Mouse (Mus musculus) v-Abl transformed pro-B cells (cell line): ENCODE results near the gene Tmem217.

Source experiments
- in situ Hi-C, 2 experiments: fragments of 400-800 bp; cut with MboI; formaldehyde crosslinking; loops; one replicate each; pipeline ENCODE4 v1.15.1; 2025; ENCODE audit not compliant: unreplicated experiment in 2 of 2

Tmem217 gene

DNA sequence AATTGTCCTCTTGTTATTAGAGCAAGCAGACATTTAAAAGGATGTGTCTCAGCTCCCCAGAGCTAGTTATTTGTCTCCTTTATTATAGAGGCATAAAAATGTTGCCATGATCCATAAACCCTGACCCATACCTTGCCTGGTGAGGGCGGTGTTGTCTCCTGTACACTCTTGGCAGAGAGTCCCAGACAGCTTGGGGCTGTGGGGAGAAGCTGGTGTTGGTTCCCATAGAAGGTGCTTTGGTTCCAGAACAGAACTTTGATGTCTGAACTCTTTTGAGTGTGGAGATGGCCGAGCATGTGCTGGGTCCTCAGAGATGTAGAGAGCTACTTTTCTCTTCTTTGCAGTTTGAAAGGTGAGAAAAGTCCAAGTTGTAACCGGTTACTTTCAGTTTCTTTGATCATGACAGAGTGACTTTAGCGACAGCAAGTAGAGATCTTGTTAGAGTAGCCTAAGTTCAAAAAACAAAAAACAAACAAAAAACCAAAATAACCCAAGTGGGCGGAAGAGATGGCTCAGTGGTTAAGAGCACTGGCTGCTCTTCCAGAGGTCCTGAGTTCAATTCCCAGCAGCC is at the start of gene Tmem217:
TSS of gene Tmem217 (minus strand) at position 224 of the 571 bp plus-strand sequence.
- in situ Hi-C loops, result no loop called here

DNA sequence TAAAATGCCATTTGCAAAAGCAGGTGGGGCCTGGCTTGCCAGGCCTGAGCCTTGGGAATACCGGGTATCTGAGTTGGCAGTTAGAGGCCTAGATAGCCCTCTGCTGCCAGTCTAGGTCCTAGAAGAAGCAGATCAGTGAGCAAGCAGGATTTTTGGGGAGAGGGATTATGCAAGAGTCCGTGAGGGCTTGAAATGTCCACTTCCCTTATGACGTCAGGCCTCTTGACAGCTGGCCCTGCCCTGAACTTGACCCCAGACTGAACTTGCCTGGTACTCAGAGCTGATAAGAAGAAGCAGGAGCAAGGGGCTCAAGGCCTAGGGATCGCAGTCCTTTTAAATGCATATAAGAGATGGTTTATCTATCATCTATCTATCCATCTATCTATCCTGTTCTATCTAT is 49.2 kb upstream of the Tmem217 start:
- in situ Hi-C loops, result loop anchor here (5.0 to 10.0 kb wide), 2 partner anchors 173 to 281 kb away; no protein-coding TSS in a partner anchor

DNA sequence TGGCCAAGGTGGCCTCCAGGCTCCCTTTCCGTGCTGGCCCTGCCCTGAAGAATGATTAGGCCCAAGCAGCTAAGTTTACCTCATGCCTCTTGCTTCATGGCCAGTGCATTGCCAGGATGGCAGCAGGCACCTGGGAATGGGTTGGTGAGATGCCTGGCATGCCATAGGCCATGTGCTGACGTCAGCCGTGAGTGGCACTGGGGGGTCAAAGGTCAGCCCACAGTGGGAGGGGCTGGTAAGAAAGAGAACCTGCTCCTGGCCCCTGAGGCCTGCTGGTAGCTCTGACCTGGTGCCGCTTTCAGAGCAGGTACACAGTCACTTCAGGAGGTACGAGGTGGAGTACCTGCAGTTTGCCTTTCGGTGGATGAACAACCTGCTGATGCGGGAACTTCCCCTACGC is 47.4 kb upstream of the Tmem217 start:
- in situ Hi-C loops, result no loop called here

DNA sequence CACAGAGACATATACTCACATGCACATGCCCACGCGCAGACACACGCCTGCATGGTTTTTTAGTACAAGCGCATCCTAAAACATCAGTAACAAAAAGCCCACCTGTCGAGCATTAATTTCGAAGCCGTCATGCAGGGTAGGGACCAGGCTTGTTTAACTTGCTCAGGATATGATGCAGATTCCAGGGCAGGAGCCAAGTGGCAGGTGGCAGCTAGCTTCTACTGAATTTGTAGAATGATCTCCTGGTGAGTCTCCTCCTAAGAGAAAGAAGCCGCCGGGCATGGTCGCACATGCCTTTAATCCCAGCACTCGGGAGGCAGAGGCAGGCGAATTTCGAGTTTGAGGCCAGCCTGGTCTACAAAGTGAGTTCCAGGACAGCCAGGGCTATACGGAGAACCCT is 46.9 kb upstream of the Tmem217 start:
- in situ Hi-C loops, result no loop called here

DNA sequence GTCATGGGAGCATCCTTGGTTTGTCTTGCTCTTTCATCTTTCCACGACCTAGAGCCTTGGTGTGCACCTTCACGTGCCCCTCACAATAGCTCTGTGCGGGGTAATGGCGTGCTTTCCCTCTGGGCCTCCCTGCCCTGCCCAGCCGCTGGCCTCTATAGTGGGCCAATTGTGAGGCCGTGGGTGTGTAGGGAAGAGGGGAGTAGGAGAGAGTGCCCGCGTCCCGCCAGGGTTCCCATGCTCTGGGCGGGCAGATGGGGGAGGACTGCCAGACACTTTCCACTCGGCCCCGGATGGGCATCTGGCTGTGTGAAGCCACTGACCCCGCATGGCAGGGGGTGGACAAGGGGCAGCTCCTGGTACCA is 44.6 kb upstream of the Tmem217 start:
- in situ Hi-C loops, result no loop called here

DNA sequence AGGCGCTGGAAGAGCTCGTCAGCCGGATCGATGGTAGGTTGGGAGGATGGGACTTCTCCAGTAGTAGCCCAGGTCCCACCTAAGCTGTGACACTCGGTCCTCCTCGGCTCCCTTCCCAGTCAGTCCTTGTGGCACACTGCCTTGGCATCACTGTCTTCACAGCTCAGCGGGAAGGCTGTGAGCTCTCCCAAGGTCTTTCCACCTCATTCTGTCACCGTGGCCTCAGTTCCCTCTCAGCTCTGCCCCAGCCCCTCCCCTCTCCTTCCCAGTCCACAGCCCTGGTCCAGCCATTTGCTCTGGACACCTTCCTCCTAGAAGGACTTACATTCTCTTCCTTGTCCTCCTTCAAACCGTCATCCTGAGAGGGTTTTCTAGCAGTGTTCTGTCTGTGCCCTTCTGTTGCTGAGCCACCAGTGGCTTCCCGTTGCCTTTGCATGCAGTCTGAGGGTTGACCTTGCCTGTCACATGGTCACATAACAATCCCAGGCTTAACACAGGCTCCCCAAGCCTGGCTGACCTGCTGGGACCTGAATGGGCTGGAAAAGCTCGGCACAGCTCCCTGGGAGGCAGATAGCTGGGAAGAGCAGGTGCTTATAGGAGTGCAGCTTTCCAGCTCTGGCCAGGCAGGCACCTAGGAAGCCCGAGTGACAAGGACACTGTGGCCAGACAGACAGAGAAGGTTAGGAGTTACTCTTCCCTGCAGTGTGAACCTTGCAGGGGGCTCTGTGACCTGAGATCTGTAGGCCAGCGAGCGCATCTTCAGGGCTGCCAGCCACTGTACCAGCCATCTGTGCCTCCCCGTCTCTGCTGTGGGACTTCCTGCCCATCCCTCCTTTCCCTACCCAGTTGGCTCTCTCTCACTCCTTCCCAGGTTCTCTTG is 43.9 kb upstream of the Tmem217 start:
- in situ Hi-C loops, result no loop called here

DNA sequence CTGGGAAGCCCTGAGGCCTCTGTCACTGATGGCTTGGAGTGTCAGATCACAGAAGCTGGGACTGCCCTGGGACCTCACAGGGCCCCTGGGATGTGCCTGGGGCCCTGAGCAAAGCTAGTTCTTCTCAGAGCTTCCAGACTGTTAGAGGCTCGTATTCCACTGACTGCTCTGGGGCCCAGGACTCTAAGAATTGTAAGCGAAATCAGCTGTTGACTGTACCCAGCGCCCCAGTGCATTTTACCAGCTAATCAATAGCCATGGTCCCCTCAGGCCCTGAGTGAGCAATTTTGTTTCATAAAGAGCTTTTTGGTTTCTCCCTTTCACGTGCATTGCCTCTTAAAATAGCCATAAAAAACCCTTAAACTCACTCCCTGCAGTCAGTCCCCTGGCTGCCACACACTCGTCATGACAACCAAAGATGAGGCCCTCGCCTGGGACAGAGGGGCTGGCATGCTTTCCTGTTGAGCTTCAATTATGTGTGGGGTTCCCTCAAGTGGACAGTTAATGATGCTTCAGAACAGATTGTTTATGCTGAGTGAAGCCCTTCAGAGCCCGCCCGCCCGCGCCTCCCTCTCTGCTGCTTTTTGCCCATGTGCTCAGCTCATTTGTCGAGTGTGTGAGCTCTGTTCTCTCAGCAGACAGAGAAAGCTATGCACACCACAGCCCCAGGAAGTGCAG is 37.2 kb upstream of the Tmem217 start:
- in situ Hi-C loops, result no loop called here

DNA sequence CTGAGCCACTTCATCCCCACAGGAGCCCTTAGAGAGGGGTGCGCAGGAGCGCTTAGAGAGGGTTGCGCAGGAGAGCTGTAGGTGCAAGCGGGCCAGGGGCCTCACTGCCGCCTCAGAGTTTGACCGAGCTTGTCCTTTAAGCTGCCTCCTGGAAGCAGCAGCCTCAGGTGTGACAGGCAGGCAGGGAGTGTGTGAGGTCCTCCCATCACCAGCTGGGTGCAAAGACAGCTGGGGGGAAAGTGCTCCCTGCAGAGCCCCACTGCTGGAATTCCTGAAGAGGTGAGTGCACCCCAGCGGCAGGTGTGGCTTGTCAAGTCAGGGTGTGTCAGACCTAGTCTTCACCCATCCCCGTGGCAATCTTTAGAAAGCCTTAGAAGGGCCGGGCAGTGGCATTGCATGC is 34.7 kb upstream of the Tmem217 start:
- in situ Hi-C loops, result no loop called here

DNA sequence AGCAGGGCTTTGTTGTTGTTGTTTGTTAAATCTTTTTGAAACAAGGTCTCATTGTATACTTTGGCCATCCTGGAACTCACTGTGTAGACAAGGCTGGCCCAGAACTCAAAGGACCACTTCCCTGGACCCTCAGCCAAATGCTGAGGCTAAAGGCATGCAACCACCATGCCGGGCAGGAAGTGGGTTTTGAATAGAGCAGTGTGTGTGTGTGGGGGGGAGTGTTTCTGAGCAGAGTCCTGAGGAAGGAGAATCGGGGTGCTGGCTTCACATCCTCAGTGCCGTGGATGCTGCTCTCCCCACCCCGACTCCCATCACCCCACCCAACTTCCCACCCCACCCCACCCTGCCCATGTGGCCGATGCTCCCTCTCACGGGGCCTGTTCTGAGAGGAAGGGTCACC is 33.3 kb upstream of the Tmem217 start:
- in situ Hi-C loops, result no loop called here

DNA sequence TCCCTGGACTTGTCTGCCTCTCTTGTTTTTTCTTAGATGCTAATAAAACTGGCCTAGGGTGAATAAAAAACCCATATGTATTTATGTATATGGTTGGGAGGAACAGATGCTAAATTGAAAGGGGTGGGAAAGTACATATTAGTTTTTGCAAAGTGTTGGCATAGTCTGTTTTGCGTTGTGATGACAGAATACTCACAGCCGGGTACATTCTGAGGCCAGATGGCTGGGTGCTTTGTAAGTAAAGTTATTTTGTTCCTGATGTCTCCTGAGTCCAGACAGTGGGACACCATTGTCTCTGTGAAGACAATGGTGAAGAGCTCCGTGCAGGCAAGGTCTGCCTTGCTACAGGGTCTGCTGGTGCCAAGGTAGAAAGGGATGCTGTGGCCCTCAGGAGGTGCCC is 32.6 kb upstream of the Tmem217 start:
- in situ Hi-C loops, result no loop called here

DNA sequence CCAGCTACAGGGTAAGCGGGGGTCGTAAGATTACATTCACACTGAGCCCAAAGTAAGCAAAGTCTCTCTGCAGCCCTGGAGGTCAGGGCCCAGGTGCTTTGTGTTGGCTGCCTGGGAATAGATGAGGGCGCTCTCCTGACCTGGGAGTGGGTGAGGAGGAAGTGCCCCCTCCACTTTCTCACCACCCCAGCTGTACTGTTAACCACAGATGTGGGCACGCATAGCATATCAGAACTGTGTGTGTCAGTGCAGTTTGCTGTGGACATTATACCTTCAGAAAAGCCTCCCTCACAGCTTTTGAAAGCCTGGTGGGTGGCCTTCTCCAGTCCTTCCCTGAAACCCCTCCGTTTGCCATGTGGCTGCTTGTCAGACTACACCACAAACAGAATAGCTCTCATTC is 32.1 kb upstream of the Tmem217 start:
- in situ Hi-C loops, result no loop called here

DNA sequence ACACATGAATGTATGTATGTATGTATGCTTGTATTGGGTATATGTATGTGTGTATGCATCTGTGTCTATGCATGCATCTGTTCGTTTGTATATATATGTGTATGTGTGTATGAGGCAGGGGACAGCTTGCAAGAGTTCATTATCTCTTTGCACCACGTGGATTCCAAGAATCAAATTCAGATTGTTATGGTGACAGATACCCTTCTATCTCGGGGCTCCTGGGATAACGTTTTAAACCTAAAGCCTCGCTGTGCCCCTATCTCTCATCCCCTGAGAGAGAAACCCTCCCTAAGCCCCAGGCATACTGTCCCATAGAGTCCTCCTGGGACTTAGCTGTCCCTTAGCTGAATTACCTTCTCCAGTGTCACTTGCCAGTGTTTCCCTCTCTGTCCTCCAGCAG is 31.4 kb upstream of the Tmem217 start:
- in situ Hi-C loops, result no loop called here

DNA sequence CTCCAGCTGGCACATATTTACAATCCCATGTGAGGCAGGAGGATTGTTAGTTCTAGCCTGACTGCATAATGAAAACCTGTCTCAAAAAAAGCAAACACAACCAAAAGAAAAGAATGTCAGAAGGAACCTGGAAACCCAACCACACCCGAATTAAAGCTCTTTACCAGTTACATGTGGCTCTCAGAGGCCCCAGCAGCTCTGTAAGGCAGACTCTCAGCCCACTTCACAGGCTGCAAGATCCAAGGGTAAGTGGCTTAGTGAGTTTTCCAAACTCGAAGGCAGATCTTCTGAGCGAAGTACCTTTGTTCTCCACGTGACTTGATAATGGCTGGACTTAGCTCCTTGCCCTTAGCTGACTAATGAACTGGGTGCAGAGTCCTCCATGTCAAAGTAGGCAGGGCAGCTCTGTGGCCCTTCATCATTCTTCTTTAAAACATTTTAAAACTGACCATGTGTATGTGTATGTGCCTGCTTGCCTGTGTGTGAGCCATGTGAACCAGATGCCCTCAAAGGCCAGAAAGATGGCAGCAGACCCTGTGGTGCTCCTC is 27.5 kb upstream of the Tmem217 start:
- in situ Hi-C loops, result no loop called here

DNA sequence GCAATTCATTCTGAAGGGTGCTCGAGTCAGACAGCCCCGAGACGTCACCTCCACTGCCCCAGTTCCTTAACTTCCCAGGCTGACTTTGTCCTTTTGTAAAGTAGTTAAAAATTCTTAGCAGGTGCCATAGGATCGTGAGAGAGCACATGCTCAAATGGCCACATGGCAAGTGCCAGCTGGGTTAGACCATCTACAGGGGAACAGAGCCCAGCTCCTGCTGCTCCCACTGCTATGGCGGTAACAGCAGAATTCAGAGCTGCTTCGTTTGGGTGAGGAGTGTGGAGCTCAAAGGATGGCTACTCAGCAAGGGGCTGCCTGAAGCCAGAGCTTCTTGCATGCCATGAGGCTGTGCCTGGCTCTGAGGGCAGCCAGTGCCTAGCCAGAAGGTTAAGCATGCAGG is 17.6 kb upstream of the Tmem217 start:
- in situ Hi-C loops, result no loop called here

DNA sequence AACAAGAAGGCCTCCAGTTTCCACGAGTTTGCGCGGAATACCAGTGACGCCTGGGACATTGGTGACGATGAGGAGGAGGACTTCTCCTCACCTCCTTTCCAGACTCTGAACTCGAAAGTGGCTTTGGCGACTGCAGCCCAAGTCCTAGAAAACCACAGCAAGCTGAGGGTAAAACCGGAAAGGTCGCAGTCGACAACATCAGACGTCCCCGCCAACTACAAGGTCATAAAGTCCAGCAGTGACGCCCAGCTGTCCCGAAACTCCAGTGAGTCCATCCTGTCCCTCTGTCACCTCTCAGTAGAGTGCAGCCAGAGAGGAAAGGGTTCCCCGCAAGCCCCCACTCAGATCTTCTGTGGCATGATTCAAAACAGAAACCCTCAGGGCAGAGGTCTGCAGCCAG is 16.2 kb upstream of the Tmem217 start:
- in situ Hi-C loops, result no loop called here

DNA sequence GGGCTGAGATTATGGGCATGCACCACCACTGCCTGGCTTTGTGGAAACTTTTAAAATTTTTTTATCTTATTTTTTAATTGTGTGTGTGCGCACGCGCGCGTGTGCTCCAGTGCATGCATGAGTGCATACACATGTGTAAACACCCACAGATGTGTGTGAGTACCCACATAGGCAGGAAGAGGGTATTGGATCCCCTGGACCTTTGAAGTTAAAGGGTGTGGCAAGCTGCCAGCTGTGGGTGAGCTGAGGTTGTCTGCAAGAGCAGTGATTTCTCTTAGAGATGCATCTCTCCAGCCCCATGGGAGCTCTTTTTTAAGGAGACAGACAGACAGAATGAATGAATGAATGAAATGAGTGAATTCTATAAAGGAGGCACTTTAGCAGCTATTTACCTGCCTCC is 13.3 kb upstream of the Tmem217 start:
- in situ Hi-C loops, result no loop called here

DNA sequence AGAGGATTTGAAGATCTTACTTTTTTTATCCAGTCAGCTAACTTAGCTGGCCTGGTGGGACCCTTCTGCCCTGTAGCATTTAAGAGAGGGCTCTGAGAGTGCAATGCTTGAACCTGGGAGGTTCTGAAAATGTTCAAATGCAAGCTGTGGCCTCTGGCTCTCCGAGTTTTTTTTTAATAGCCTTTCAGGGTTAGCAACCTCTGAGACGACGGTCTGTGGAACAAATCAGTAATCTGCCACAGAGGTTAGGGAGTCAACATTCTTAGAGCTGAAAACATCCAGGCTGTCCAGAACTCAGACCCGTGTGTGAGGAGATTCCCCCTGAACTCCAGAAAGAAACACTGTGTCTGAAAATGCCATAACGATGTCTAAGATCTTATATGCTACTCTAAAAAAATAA is 6.3 kb upstream of the Tmem217 start:
- in situ Hi-C loops, result no loop called here

DNA sequence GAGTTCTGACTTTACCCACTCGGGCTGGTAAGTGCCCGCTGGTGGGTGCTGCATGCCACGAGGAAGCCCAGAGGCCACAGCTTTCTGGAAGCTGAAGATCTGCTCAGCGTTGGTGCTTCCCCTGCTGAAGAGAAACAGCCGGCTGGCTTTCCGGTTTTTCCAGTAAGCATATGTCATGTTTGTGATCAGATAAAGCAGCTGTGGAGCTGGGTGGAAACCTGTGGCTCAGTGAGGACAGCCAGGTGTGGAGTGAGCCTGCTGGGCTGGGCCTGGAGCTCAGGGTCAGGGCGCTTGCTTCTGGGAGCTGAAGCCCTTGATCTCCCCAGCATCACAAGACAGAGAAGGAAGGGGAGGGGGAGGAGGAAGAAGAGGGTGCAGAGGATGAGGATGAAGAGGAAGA is 4.7 kb upstream of the Tmem217 start:
- in situ Hi-C loops, result no loop called here

DNA sequence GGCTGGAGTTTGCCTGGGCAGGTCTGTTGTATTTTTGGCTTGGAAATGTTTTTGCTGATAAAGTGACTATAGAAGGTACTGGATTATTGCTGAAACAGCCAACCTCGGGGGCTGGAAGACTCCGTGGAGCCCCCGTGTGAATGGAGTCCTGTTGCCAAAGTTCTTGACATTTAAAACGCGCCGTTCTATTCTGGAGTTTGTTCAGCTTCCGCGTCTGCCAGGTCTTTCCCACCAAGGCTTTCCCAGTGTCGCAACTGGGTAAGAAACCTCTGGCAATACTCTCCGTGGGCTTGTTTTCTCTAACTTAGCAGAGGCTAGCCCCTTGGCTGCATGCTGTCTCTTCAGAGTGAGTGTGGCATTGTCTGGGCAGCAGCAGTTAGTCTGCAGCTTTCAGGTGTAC is 4.3 kb upstream of the Tmem217 start:
- in situ Hi-C loops, result no loop called here

DNA sequence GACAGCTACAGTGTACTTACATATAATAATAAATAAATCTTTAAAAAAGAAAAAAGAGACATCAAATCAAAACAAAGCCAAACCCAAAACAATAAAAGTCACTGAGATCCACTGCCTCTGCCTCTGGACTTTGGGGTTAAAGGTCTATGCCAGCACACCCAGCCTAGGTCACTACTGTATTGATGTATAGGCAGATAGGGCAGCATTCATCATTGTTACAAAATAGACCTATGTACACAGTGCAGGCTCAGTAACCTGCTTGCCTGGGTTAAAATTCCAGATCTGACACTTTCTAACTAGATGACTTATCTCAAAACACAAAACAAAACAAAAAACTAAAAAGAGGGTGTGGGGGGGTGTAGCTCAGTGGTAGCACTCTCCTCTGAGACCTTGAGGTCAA is 2.0 kb upstream of the Tmem217 start:
- in situ Hi-C loops, result no loop called here

DNA sequence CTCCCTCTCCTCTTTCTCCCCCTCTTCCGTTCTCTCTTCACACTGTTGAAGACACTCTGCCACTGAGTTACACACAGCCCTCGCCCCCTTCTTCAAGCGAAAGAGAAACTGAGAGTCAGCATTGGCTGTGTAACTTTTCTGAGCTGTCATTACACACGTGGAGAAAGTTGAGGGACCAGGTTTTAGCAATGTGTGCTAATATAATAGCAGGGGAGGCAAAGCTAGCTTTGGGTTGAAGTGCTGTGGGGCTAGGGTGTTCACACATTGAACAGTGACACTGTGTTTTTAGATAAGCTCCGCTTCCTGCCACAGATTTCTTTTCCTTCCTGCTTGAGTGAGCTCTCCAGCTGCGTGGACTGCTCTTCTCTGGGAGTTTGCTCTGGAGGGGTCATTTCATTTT is 1.2 kb downstream of the Tmem217 start:
- in situ Hi-C loops, result no loop called here
